Mouse (Mus musculus): ENCODE data around the gene 2700081O15Rik. TPM values are rescaled to one million over a fixed set of nuclear protein-coding genes. Genes with fewer than 3 reads are reported as not detected.
A peak's percentile ranks its signal among the peaks of the same experiment; 100 is the strongest.
"Not testable (repeated sequence)": the region's sequence is repeated elsewhere in the genome, so short reads cannot be mapped to it uniquely, and the experiment has no call there.

2700081O15Rik gene
- 10 to 100 TPM; 15.8 to 18.7 TPM for total RNA-seq (2021)

DNA sequence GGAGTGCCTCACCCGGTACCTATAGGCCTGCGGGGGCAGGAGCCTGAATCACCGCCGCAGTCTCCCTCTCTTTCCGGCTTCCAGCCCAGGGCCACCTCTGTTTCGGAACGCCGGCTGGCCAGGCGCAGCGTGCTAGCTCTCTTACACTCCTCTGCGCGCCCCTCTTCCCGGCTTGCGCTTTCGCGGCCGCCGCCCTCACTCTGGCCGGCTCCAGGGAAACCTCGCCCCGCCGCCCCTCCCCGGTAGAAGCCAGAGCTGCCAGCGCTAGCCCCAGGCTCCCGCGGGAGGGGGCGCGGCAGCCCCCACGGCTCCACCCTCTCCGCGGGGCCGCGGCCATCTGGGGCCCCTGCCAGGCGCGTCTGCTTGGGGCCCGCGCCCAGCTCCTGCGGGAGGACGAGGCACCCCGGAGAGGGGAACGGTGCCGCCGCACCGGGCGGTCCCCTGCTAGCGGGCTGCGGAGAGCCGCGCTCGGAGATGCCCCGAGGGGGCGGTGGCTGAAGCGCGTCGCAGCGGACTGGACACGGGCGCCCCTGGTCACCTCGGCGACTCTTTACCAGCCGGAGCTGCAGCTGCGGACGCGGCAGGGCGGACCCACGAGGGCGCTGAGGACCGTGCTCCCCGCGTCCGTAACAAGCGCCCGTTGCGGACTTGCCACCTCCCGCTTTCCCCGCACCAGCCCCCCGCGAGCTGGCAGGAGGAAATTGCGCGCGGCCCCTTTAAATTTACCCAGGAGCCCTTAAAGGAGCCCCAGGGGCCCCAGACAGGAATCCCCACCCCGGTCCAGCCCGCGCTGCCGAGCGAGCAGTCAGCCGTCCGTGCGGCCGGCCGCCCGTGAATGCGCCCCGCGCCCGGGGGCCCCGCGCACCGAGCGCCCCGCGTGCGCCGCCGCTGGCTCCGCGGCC lies at the start of gene 2700081O15Rik:
TSS of gene 2700081O15Rik (plus strand) at position 792 of the 902 bp plus-strand sequence.
- intact Hi-C loops (cut with DNase I) = no loop called here

DNA sequence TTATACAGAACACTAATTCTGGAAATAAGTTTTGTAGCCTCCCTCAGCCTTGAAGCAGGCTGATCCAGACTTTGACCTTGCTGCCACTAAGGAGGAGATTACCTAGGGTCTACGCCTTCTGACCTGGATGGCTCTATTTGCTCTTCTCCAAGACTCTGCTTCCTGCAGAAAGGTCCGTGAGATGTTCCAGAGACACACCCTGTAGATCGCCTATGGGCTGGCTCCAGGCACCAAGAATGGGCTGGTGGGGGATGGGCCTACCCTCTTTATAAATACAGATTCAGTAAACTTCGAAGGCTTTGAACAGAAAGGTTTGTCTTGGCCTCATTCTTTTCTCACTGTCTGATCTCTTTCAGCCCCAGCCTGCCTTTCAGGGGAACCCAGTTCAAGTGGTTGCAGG lies 48.0 kb upstream of the 2700081O15Rik start:
- DNase-seq (ENCODE audit: low spot score); intact Hi-C loops (cut with DNase I): not testable (repeated sequence)

More for the DNA sequence above, at the start of gene 2700081O15Rik:
- peak; percentile 78 for DNase-seq (ENCODE audit: low spot score)

GRCm38 (mm10) chr19:7374491-7374890 lies 42.9 kb upstream of the 2700081O15Rik start:
- intact Hi-C loops (cut with DNase I) = no loop called here

GRCm38 (mm10) chr19:7377639-7378038 lies 39.8 kb upstream of the 2700081O15Rik start:
- intact Hi-C loops (cut with DNase I) = no loop called here

More at GRCm38 (mm10) chr19:7374491-7374890, 42.9 kb upstream of the 2700081O15Rik start:
- DNase-seq (ENCODE audit: low spot score) = no peak

GRCm38 (mm10) chr19:7381906-7382247 lies 35.5 kb upstream of the 2700081O15Rik start:
- no peak for DNase-seq (ENCODE audit: low spot score)
- intact Hi-C loops (cut with DNase I) = loop anchor here (2.0 to 5.0 kb wide), 2 partner anchors 37 to 40 kb away; partner anchors contain the start of gene Mark2

More at GRCm38 (mm10) chr19:7377639-7378038, 39.8 kb upstream of the 2700081O15Rik start:
- DNase-seq (ENCODE audit: low spot score) = no peak

DNA sequence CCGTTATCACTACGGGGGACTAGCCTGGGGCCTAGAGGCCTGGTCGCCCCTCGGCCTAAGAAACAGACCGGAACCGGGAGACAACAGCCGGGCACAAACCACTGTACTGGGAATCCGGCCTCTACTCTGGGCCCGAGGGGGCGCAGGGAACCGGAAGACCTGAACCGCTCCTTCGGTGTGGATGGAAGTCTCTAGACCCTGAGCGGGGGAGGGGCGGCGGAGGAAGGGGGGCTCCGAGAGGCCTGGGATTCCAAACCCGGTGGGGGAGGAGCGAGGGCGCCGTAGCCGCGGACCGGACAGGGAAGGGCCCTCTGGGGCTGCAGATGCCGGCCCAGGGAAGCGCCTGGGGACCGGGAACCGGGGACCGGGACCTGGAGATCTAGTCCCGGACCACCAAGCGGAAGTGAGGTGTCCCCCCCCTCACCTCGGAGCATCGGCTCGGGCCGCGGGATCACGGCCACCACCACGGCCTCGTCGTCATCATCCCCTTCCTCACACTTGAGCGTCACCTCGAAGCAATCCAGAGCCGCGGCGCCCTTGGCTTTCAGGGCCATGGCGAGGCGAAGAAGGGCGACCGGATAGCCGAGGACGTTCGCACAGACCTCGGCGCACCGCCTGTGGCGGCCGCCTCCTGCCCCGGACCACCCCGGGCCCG lies 35.0 kb upstream of the 2700081O15Rik start:
- peak; percentile 33 for DNase-seq (ENCODE audit: low spot score)
- intact Hi-C loops (cut with DNase I) = loop anchor here (2.0 to 5.0 kb wide), 2 partner anchors 36 to 40 kb away; partner anchors contain the start of gene Mark2

DNA sequence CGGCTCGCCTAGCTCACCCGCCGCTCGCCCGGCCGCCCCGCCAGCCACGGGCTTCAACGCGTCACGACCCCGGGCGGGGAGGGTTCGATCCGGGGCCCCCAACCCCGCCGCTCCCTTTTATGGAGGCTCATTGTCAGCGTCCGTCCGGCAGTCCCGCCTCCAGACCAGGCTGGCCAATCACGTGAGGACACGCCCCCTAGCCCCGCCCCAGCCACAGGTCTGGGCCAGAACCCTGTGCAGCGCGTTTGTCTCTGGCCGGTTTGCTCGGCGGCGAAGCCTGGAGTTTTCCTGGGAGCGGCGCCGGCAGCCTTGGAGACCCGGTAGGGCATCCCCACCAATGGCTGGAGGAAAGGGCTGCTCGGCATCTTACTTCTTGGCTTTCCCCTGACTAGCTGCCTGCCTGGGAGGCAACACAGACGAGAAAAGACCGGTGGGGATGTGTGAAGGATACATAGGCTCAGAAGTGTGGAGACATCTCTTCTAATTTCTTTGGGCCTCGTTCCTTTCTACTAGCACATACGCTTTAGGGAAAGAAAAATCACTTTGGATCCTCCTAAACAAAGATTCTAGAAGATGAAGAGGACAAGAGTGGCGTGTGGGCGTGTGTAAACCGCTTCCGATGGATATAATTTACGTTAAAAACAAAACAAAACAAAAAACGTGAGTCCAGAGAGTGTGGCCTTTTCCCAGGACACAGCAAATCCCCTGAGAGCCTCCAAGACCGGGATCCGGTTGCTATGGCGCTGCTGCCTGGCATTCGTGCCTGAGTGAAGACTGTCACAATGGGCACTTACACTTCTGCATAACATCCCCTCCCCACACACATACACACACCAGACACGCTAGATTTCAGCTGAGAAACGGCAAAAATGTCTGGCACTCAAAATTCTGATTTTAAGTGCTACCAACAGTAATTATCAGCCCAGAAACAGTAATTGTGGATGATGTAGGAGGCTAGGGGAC lies 34.2 kb upstream of the 2700081O15Rik start, which contains the start of gene Spindoc:
TSS of gene Spindoc (minus strand) at position 92 of the 963 bp plus-strand sequence.
- peak; percentile 96 for DNase-seq (ENCODE audit: low spot score)
- intact Hi-C loops (cut with DNase I) = loop anchor here (2.0 to 5.0 kb wide), 2 partner anchors 36 to 41 kb away; partner anchors contain the start of gene Mark2

- intact Hi-C loops (cut with DNase I) = no loop called here
- no peak for DNase-seq (ENCODE audit: low spot score)
These were observed 31.4 kb upstream of the 2700081O15Rik start for GRCm38 (mm10) chr19:7386042-7386441.

DNA sequence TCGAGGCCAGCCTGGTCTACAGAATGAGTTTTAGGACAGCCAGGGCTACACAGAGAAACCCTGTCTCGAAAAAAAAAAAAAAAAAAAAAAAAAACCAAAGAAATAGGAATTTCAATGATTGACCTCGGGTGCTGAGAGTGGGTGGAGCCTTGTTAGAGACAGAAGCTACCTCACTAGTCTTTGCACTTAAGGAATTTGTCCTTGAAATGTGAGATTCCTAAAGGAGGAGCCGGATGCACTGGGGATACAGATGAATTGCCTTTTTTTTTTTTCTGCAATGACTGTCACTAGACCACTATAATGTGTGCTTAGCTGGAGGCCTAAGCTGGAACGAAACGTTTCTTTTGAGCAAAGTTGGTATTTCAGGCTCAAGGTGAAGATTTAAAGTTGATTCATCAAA lies 28.9 kb upstream of the 2700081O15Rik start:
- intact Hi-C loops (cut with DNase I) = no loop called here
- DNase-seq (ENCODE audit: low spot score) = no peak

- DNase-seq (ENCODE audit: low spot score); intact Hi-C loops (cut with DNase I): not testable (repeated sequence)
These were observed 20.3 kb upstream of the 2700081O15Rik start for GRCm38 (mm10) chr19:7396867-7397826.

GRCm38 (mm10) chr19:7398898-7399297 lies 18.5 kb upstream of the 2700081O15Rik start:
- intact Hi-C loops (cut with DNase I); DNase-seq (ENCODE audit: low spot score): not testable (repeated sequence)

- DNase-seq (ENCODE audit: low spot score) = no peak
- intact Hi-C loops (cut with DNase I) = loop anchor here (1.0 kb wide), 1 partner anchor 13 kb away; no protein-coding TSS in a partner anchor
These were observed 16.8 kb upstream of the 2700081O15Rik start for GRCm38 (mm10) chr19:7400635-7401034.

- no peak for DNase-seq (ENCODE audit: low spot score)
- intact Hi-C loops (cut with DNase I) = no loop called here
These were observed 12.7 kb upstream of the 2700081O15Rik start for GRCm38 (mm10) chr19:7404623-7405229.

DNA sequence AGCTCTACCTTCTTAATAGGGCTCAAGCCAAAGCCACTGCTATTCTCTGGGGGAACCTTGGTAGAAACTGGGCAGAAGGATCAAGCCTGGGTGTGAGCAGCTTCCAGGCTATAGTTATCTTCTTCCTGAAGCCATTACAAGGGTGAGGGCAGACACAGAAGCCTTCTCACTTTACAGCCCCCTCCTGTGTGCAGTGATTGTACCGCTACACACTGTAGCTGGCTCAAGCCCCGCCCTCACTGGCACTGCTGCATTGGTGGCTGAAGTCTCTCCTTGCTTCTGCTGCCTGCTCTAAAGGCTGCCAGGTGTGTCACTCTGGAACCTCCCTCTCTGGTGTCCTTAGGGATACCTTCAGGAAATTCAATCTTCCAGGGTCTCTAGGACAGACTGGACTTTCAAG lies 5.1 kb upstream of the 2700081O15Rik start:
- DNase-seq (ENCODE audit: low spot score) = no peak
- intact Hi-C loops (cut with DNase I) = no loop called here

DNA sequence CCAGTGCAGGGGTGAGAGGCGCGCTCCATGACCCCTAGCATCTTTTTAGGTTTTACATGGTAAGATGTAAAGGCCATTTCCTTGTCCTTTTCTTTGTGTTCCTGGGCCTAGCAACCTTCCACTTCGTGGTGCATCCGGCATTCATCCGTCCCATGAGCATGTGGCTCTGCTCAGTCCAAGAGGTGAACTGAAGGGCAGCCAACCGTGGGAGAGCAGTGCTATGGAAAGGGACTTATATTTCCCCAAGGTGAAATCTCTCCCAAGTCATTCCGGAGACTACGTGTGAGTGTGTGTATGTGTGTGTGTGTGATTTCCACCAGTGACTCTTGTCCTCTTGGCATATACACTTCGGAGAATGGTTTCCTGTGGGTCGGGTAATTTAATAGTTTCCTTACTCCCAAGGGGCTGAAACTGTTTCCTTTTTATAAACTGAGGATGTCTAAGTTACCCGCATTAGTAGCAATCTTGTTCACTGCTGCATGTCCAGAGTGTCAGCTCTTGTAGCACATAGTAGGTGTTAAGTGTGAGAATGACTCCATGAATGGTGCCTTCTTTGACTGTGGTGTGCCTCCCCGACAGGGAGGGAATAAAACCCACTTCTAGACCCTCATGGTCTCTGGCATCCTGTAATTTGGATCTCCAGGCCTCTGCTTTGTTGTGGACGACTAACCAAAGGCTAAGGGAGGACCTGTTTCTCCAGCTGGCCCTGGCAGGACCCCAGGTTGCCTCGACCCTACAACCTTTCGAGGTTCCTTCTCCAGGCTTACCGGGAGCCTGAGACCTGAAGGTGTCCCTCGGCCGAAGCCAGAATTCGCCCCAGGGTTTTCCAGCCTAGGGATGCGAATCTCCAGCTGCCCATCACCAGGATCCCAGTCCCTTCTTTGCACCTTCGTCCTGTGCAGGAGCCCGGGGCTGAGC lies 1.2 kb upstream of the 2700081O15Rik start:
- DNase-seq (ENCODE audit: low spot score) = peak; percentile 27
- intact Hi-C loops (cut with DNase I) = no loop called here

DNA sequence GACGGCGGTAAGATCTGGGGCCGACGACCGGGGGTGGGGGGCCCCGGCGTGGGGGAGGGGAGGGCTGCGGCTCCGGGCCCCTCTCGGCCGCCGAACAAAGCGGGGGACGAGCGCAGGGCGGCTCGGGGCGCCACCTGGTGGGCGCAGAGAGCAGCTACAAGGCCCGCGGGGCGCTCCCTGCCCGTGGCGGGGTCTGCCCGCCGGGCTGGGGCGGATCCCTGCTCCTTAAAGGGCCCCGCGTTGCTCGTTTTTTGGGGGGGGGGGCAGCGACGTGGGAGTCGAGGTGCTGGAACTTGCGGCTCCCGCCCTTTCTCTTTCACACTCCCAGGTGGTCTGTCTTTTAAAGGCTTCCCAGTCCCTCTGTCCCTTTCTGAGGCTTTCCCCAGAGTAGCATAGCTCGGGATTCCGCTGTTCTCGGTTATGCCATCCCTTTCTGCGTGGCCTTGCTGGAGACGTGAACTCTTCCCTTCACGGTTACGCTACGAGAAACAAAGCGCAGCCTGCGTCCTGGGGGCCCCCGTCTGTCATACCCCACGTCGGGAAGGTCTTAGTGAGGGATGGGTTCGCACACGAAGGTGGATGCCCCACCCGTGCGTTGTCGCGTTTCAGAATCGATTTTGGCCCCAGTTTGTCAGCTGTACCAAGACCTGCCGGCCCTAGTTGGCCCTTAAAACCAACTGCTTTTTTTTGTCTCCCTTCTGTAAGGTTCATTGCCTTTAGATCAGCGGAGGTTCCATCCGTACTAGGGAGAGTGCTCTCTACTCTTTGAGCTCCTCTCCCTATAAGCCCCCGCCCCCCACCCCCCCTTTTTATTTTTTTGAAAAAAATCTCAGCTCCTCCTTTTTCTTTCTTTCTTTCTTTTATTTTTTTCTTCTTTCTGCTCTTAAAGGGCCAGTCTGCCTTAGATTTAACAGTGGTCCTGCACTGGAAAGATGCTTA lies 755 bp downstream of the 2700081O15Rik start:
- peak; percentile 74 for DNase-seq (ENCODE audit: low spot score)
- intact Hi-C loops (cut with DNase I) = loop anchor here (1.0 to 2.0 kb wide), 3 partner anchors 35 to 150 kb away; partner anchors contain the start of gene Spindoc
